Mouse (Mus musculus) lung, postnatal 10 days (tissue): Measurements from ENCODE around the gene Haspin.

ENCODE experiments used
- DNase-seq: peaks from one replicate; pipeline ENCODE4 v3.0.0; 2021

Gene Haspin

GRCm38 (mm10) chr11:73137591-73138501 lies at the start of gene Haspin:
Gene Haspin, minus strand, starts transcription at chr11:73138294.
- DNase-seq: peak; percentile 95

- no peak for DNase-seq
Observed at GRCm38 (mm10) chr11:73187231-73187630, 49.1 kb upstream of the Haspin start.

GRCm38 (mm10) chr11:73185872-73186615 lies 48.0 kb upstream of the Haspin start:
- no peak for DNase-seq

- no peak for DNase-seq
Observed at GRCm38 (mm10) chr11:73177895-73178294, 39.8 kb upstream of the Haspin start.

- DNase-seq: peak; percentile 94
Observed at GRCm38 (mm10) chr11:73177509-73177875, 39.4 kb upstream of the Haspin start.

- DNase-seq: peak; percentile 98
Observed at GRCm38 (mm10) chr11:73176608-73177508, 38.8 kb upstream of the Haspin start, which contains the start of the genes Emc6 and Tax1bp3. Gene Emc6, minus strand, starts transcription at chr11:73177037. Gene Tax1bp3, plus strand, starts transcription at chr11:73177083.

- no peak for DNase-seq
Observed at GRCm38 (mm10) chr11:73176186-73176585, 38.1 kb upstream of the Haspin start.

GRCm38 (mm10) chr11:73175612-73176011 lies 37.5 kb upstream of the Haspin start:
- peak; percentile 79 for DNase-seq

GRCm38 (mm10) chr11:73172186-73172585 lies 34.1 kb upstream of the Haspin start:
- DNase-seq: peak; percentile 89

GRCm38 (mm10) chr11:73169231-73169630 lies 31.1 kb upstream of the Haspin start:
- peak; percentile 76 for DNase-seq

- no peak for DNase-seq
Observed at GRCm38 (mm10) chr11:73168576-73168975, 30.5 kb upstream of the Haspin start.

GRCm38 (mm10) chr11:73168071-73168470 lies 30.0 kb upstream of the Haspin start:
- DNase-seq: no peak

- DNase-seq: no peak
Observed at GRCm38 (mm10) chr11:73162284-73162683, 24.2 kb upstream of the Haspin start.

GRCm38 (mm10) chr11:73161616-73162015 lies 23.5 kb upstream of the Haspin start:
- DNase-seq: no peak

- DNase-seq: peak; percentile 58
Observed at GRCm38 (mm10) chr11:73160811-73161200, 22.7 kb upstream of the Haspin start.

GRCm38 (mm10) chr11:73159957-73160810 lies 22.1 kb upstream of the Haspin start, which contains the start of gene P2rx5:
Gene P2rx5, plus strand, starts transcription at chr11:73160421.
- DNase-seq: peak; percentile 42

- no peak for DNase-seq
Observed at GRCm38 (mm10) chr11:73155071-73155470, 17.0 kb upstream of the Haspin start.

GRCm38 (mm10) chr11:73148209-73148608 lies 10.1 kb upstream of the Haspin start:
- DNase-seq: no peak

- DNase-seq: no peak
Observed at GRCm38 (mm10) chr11:73146975-73147365, 8.9 kb upstream of the Haspin start.

GRCm38 (mm10) chr11:73146026-73146974 lies 8.2 kb upstream of the Haspin start:
- DNase-seq: no peak
